Mouse (Mus musculus) myocyte (in vitro differentiated cells): ENCODE measurements at regions not wholly inside any gene's neighbourhood (a gene's known extent, or its start where the extent isn't known, plus 50 kb on each side); places are given as distances from the start of the nearest gene placed in this dataset.

ENCODE experiments used
- POLR2A ChIP-seq: IDR thresholded peaks from one replicate; pipeline ENCODE4 v1.6.1; 2011; ENCODE audit warnings: low read depth, mild to moderate bottlenecking, control low read depth, moderate library complexity; ENCODE audit not compliant: insufficient read length
- TCF12 ChIP-seq: IDR thresholded peaks from one replicate; pipeline ENCODE4 v1.6.1; 2011; ENCODE audit warnings: mild to moderate bottlenecking, control low read depth; ENCODE audit not compliant: poor library complexity, insufficient read depth, severe bottlenecking
- USF1 ChIP-seq: IDR thresholded peaks from one replicate; pipeline ENCODE4 v1.6.1; 2011; ENCODE audit warnings: low read depth, mild to moderate bottlenecking, control low read depth, moderate library complexity

- TF ChIP-seq POLR2A (no peak), USF1 (no peak), TCF12 (no peak)
Measured at GRCm38 (mm10) chr2:117538865-117539264, 196.1 kb upstream of the Rasgrp1 start.
